Mouse (Mus musculus): ENCODE measurements at regions not wholly inside any gene's neighbourhood (a gene's known extent, or its start where the extent isn't known, plus 50 kb on each side); places are given as distances from the start of the nearest gene placed in this dataset.
A peak's percentile ranks its signal among the peaks of the same experiment; 100 is the strongest.
"Not testable (repeated sequence)": the region's sequence is repeated elsewhere in the genome, so short reads cannot be mapped to it uniquely, and the experiment has no call there.

- H3K4me3 ChIP-seq (ENCODE audit: low read depth, low read length); H3K36me3 ChIP-seq (replicated peaks; ENCODE audit: control insufficient read depth, insufficient read depth, low read depth, low read length); H3K9ac ChIP-seq (replicated peaks; ENCODE audit: low read length); DNase-seq (ENCODE audit: low spot score); H3K9me3 ChIP-seq (replicated peaks; ENCODE audit: control insufficient read depth, low read length); ATAC-seq (replicated peaks; ENCODE audit: insufficient number of reproducible peaks, low FRiP score, low TSS enrichment, low read depth); H3K27me3 ChIP-seq (ENCODE audit: control insufficient read depth, insufficient read depth, low read length); H3K4me1 ChIP-seq (ENCODE audit: control insufficient read depth, insufficient read depth, low read length); H3K27ac ChIP-seq (replicated peaks; ENCODE audit: low read depth, low read length); H3K4me2 ChIP-seq (ENCODE audit: low read depth, low read length): not testable (repeated sequence)
- 73% methylated on average over 2 of the region's 2 CpGs for WGBS
Measured at GRCm38 (mm10) chr6:67673316-67673715, 137.7 kb upstream of the Tacstd2 start.

DNA sequence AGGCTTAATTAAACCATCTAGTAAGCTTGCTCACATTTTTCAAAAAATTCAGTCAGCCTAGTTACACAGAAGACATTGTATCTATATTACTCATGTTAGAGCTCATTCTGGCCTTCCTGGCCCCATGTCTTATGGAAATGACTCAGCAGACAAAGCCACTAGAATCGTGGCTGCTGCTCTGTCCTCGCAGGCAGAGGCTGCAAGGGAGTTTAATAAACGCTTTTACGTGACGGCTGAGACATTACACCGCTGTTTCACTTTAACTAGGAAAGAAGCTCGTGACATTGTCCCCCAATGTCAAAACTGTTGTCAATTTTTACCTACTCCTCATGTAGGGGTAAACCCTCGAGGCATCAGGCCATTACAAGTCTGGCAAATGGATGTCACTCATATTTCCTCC, 132.5 kb upstream of the Tacstd2 start:
- H3K9ac ChIP-seq (replicated peaks; ENCODE audit: low read length); ATAC-seq (replicated peaks; ENCODE audit: insufficient number of reproducible peaks, low FRiP score, low TSS enrichment, low read depth); DNase-seq (ENCODE audit: low spot score); H3K4me3 ChIP-seq (ENCODE audit: low read depth, low read length); H3K27me3 ChIP-seq (ENCODE audit: control insufficient read depth, insufficient read depth, low read length); H3K9me3 ChIP-seq (replicated peaks; ENCODE audit: control insufficient read depth, low read length); H3K4me2 ChIP-seq (ENCODE audit: low read depth, low read length); H3K36me3 ChIP-seq (replicated peaks; ENCODE audit: control insufficient read depth, insufficient read depth, low read depth, low read length); H3K27ac ChIP-seq (replicated peaks; ENCODE audit: low read depth, low read length); H3K4me1 ChIP-seq (ENCODE audit: control insufficient read depth, insufficient read depth, low read length): not testable (repeated sequence)
- 85% methylated on average over 8 of the region's 8 CpGs for WGBS

GRCm38 (mm10) chr6:67631617-67632016, 96.0 kb upstream of the Tacstd2 start:
- H3K9me3 ChIP-seq (replicated peaks; ENCODE audit: control insufficient read depth, low read length), result no peaks in the 10 kb centered on the region
- no peak overlapping the region for H3K27ac ChIP-seq (replicated peaks; ENCODE audit: low read depth, low read length)
- H3K4me1 ChIP-seq (ENCODE audit: control insufficient read depth, insufficient read depth, low read length), result no peaks in the 10 kb centered on the region
- H3K9ac ChIP-seq (replicated peaks; ENCODE audit: low read length), result no peak overlapping the region
- DNase-seq (ENCODE audit: low spot score) (peak; percentile 23), ATAC-seq (replicated peaks; ENCODE audit: insufficient number of reproducible peaks, low FRiP score, low TSS enrichment, low read depth) (no peak)
- no peak overlapping the region for H3K4me3 ChIP-seq (ENCODE audit: low read depth, low read length)
- no peaks in the 10 kb centered on the region for H3K27me3 ChIP-seq (ENCODE audit: control insufficient read depth, insufficient read depth, low read length)
- no peak overlapping the region for H3K4me2 ChIP-seq (ENCODE audit: low read depth, low read length)
- no peaks in the 10 kb centered on the region for H3K36me3 ChIP-seq (replicated peaks; ENCODE audit: control insufficient read depth, insufficient read depth, low read depth, low read length)

DNA sequence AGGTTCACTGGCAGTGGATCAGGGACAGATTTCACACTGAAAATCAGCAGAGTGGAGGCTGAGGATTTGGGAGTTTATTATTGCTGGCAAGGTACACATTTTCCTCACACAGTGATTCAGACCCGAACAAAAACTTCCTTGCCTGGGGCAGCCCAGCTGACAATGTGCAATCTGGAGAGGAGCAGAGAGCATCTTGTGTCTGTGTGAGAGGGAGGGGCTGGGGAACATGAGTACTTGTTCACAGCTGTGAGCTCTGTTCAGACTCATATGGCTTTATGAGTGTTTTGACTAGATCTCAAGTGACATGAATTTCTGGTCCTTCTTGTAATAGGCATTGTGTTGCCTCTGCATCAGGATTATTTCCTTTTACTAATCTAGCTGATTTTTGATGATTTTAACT, 74.8 kb upstream of the Tacstd2 start:
- no peak overlapping the region for H3K4me2 ChIP-seq (ENCODE audit: low read depth, low read length)
- H3K9ac ChIP-seq (replicated peaks; ENCODE audit: low read length), result no peak overlapping the region
- no peaks in the 10 kb centered on the region for H3K27me3 ChIP-seq (ENCODE audit: control insufficient read depth, insufficient read depth, low read length)
- no peak overlapping the region for H3K4me3 ChIP-seq (ENCODE audit: low read depth, low read length)
- WGBS, result 27% methylated on average over 1 of the region's 1 CpGs
- H3K4me1 ChIP-seq (ENCODE audit: control insufficient read depth, insufficient read depth, low read length), result no peaks in the 10 kb centered on the region
- DNase-seq (ENCODE audit: low spot score) (peak; percentile 13), ATAC-seq (replicated peaks; ENCODE audit: insufficient number of reproducible peaks, low FRiP score, low TSS enrichment, low read depth) (no peak)
- H3K36me3 ChIP-seq (replicated peaks; ENCODE audit: control insufficient read depth, insufficient read depth, low read depth, low read length), result no peaks in the 10 kb centered on the region
- no peak overlapping the region for H3K27ac ChIP-seq (replicated peaks; ENCODE audit: low read depth, low read length)
- H3K9me3 ChIP-seq (replicated peaks; ENCODE audit: control insufficient read depth, low read length), result no peaks in the 10 kb centered on the region

- DNase-seq (ENCODE audit: low spot score); H3K9ac ChIP-seq (replicated peaks; ENCODE audit: low read length); H3K9me3 ChIP-seq (replicated peaks; ENCODE audit: control insufficient read depth, low read length); H3K27me3 ChIP-seq (ENCODE audit: control insufficient read depth, insufficient read depth, low read length); H3K4me2 ChIP-seq (ENCODE audit: low read depth, low read length); ATAC-seq (replicated peaks; ENCODE audit: insufficient number of reproducible peaks, low FRiP score, low TSS enrichment, low read depth); H3K36me3 ChIP-seq (replicated peaks; ENCODE audit: control insufficient read depth, insufficient read depth, low read depth, low read length); H3K27ac ChIP-seq (replicated peaks; ENCODE audit: low read depth, low read length); H3K4me1 ChIP-seq (ENCODE audit: control insufficient read depth, insufficient read depth, low read length); H3K4me3 ChIP-seq (ENCODE audit: low read depth, low read length): not testable (repeated sequence)
- 64% methylated on average over 1 of the region's 1 CpGs for WGBS
Measured at GRCm38 (mm10) chr6:67609461-67609860, 73.9 kb upstream of the Tacstd2 start.

Measured in embryonic facial prominence, embryonic 11.5 days (tissue).